8 mouse cellular contexts compared by ENCODE assay signal in the genomic region with DNA sequence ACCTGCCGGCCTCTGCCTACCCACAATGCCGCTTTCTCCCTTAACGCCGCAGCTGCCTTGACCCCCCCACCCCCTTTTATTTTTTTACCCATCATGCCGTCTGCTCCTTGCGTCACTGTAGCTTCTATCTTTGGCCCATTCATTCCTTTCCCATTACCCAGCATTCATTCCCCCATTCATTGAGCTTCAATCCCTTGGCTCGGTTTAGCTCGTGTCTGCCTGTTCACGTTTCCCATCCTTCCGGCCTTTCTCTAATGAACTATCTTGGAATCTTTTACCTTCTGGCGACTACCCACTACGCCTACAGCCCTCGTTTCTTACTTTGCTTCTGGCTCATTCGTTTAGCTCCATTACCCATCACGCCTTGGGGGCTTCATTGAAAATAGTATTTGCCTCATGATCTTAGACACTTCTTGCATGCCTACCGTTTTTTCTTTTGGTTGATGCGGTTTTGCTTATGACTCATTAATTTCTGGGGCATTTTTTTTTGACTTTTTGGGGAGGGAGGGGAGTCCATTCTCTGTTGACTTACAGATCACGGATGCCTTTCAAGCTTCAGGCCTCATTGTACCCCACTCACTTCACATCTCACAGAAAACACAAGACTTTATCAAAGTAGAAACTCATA. TPM values are rescaled to one million over a fixed set of nuclear protein-coding genes. Genes with fewer than 3 reads are reported as not detected.
DNase-seq lines count a peak whose midpoint lies in the region; ATAC-seq and TF ChIP-seq lines count a peak whose summit lies in the region.

No protein-coding gene starts in this region.

- intact Hi-C loops in heart, postnatal 14 days (cut with DNase I) = loop anchor here (1.0 to 2.0 kb wide), 2 partner anchors 29 to 33 kb away; no protein-coding TSS in a partner anchor

- in situ Hi-C loops in ES-E14 (cut with MboI; ENCODE audit: low sequenced_read_pairs in 2 of 2, unreplicated experiment in 2 of 2) = no loop called here

- H3K4me2 ChIP-seq in heart, embryonic 14.5 days (ENCODE audit: low read length) = peak overlapping the region; percentile 77

- H3K4me3 ChIP-seq in heart, embryonic 14.5 days (ENCODE audit: control insufficient read depth in 1 of 2, insufficient read depth in 1 of 2, low read depth in 1 of 2, low read length in 2 of 2) = peak overlapping the region; percentile 33 to 44
- peak overlapping the region; percentile 62 to 81 for H3K4me3 ChIP-seq in ES-E14 (ENCODE audit: insufficient read depth in 1 of 2, low read depth in 1 of 2, low read length in 2 of 2, poor library complexity in 1 of 2, severe bottlenecking in 1 of 2)
- peak overlapping the region; percentile 100 for H3K4me3 ChIP-seq in hindbrain, embryonic 10.5 days
- peak overlapping the region; percentile 100 for H3K4me3 ChIP-seq in midbrain, embryonic 10.5 days

- no peaks in the 10 kb centered on the region for H3K27me3 ChIP-seq in heart, embryonic 14.5 days (ENCODE audit: control insufficient read depth, insufficient read depth, low read length)
- H3K27me3 ChIP-seq in hindbrain, embryonic 10.5 days (ENCODE audit: insufficient read depth, poor library complexity, severe bottlenecking) = no peaks in the 10 kb centered on the region
- no peaks in the 10 kb centered on the region for H3K27me3 ChIP-seq in midbrain, embryonic 10.5 days (ENCODE audit: low read depth, poor library complexity, severe bottlenecking)

- peaks cover 3 to 19% of the 10 kb centered on the region in 2 experiments for H3K4me1 ChIP-seq in heart, embryonic 14.5 days (ENCODE audit: control insufficient read depth in 2 of 2, insufficient read depth in 2 of 2, low read length in 2 of 2)
- H3K4me1 ChIP-seq in ES-E14 (ENCODE audit: control insufficient read depth in 2 of 2, insufficient read depth in 2 of 2, low read length in 2 of 2, poor library complexity in 1 of 2) = peaks cover 0 to 15% of the 10 kb centered on the region in 2 experiments; a peak in 1 of 4 replicates
- peaks cover 23% of the 10 kb centered on the region for H3K4me1 ChIP-seq in hindbrain, embryonic 10.5 days (replicated peaks)
- peaks cover 25% of the 10 kb centered on the region for H3K4me1 ChIP-seq in midbrain, embryonic 10.5 days

- H3K36me3 ChIP-seq in heart, embryonic 14.5 days (ENCODE audit: control insufficient read depth, insufficient read depth, low read length) = peaks cover 68% of the 10 kb centered on the region
- peaks cover 41% of the 10 kb centered on the region for H3K36me3 ChIP-seq in ES-E14 (ENCODE audit: control insufficient read depth, insufficient read depth, low read length, poor library complexity, severe bottlenecking)
- H3K36me3 ChIP-seq in hindbrain, embryonic 10.5 days = peaks cover 65% of the 10 kb centered on the region
- peaks cover 58% of the 10 kb centered on the region for H3K36me3 ChIP-seq in midbrain, embryonic 10.5 days

- no peak for DNase-seq in heart, postnatal 14 days
- no peak for DNase-seq in ES-E14 (ENCODE audit: low read depth, low spot score)
- DNase-seq in hindbrain, embryonic 10.5 days (ENCODE audit: low spot score) = no peak
- DNase-seq in midbrain, embryonic 10.5 days (ENCODE audit: low spot score) = no peak
- no peak for DNase-seq in embryo, embryonic 9.5 days (ENCODE audit: extremely low spot score)
- DNase-seq in adrenal gland, postnatal 14 days = no peak
- no peak for DNase-seq in kidney, postnatal 10 days

- no peak for ATAC-seq in heart, embryonic 14.5 days (ENCODE audit: insufficient number of reproducible peaks, insufficient read depth, low FRiP score, low read depth)

- WGBS in heart, embryonic 14.5 days = 6% methylated on average over 18 of the region's 18 CpGs
- 7% methylated on average over 18 of the region's 18 CpGs for WGBS in hindbrain, embryonic 10.5 days
- 5% methylated on average over 18 of the region's 18 CpGs for WGBS in midbrain, embryonic 10.5 days

- H3K27ac ChIP-seq in heart, embryonic 14.5 days (replicated peaks in 1 of 2; ENCODE audit: control insufficient read depth in 1 of 2, insufficient read depth in 1 of 2, low read depth in 2 of 2, low read length in 2 of 2) = peak overlapping the region; percentile 60 to 75
- peak overlapping the region; percentile 83; the same call in 1 of the 2 replicates for H3K27ac ChIP-seq in ES-E14 (ENCODE audit: insufficient read depth, low read depth, low read length, poor library complexity, severe bottlenecking)
- H3K27ac ChIP-seq in hindbrain, embryonic 10.5 days = peak overlapping the region; percentile 87
- peak overlapping the region; percentile 89 for H3K27ac ChIP-seq in midbrain, embryonic 10.5 days (replicated peaks)

- peak overlapping the region; percentile 45 for H3K9ac ChIP-seq in heart, embryonic 14.5 days (ENCODE audit: low read length)
- H3K9ac ChIP-seq in ES-E14 (ENCODE audit: insufficient read depth, low read depth, low read length, poor library complexity, severe bottlenecking) = peak overlapping the region; percentile 82

- H3K9me3 ChIP-seq in heart, embryonic 14.5 days (ENCODE audit: control insufficient read depth, low read length) = peaks cover 8% of the 10 kb centered on the region
- no peaks in the 10 kb centered on the region for H3K9me3 ChIP-seq in ES-E14 (ENCODE audit: control insufficient read depth, insufficient read depth, low read depth, low read length)
- peaks cover 9% of the 10 kb centered on the region for H3K9me3 ChIP-seq in hindbrain, embryonic 10.5 days
- H3K9me3 ChIP-seq in midbrain, embryonic 10.5 days (replicated peaks) = peaks cover 9% of the 10 kb centered on the region

TF ChIP-seq in ES-E14, 5 proteins besides CTCF, POLR2A, EP300 and RAD21:
- TF ChIP-seq ZNF384 (IDR thresholded peaks at IDR 0.05; ENCODE audit: low read depth, low read length) = no peak
- TF ChIP-seq CHD2 (IDR thresholded peaks at IDR 0.05; ENCODE audit: low read depth, low read length) = no peak; the same call in 1 of the 2 replicates
- peak; percentile 19; the same call in 1 of the 2 replicates for TF ChIP-seq HCFC1 (IDR thresholded peaks at IDR 0.05; ENCODE audit: borderline replicate concordance, insufficient read depth, low read length)
- TF ChIP-seq ZC3H11A (IDR thresholded peaks at IDR 0.05; ENCODE audit: borderline replicate concordance, low read depth, low read length) = no peak
- no peak for TF ChIP-seq MAFK (IDR thresholded peaks at IDR 0.05; ENCODE audit: insufficient read depth, low read depth, low read length)

RNA-seq across cellular contexts. Expression of a gene that starts 0.9 kb away (rescaled TPM):
- polyA plus RNA-seq in heart, embryonic 14.5 days (2014; fragmentation: Nextera tagmentation; extraction: Ambion mirVana) = 130 and 135 TPM in 2 replicates
- total RNA-seq in heart, postnatal 14 days (2021) = 100 to 1,000 TPM; 107 to 120 TPM
- 342 and 366 TPM in 2 replicates for total RNA-seq in ES-E14 (2012; rRNA removed)
- polyA plus RNA-seq in hindbrain, embryonic 10.5 days (2016; fragmentation: Nextera tagmentation; extraction: Ambion mirVana) = 209 and 211 TPM in 2 replicates
- polyA plus RNA-seq in midbrain, embryonic 10.5 days (2016; fragmentation: Nextera tagmentation; extraction: Ambion mirVana) = 189 and 210 TPM in 2 replicates
- 136 and 145 TPM in 2 replicates for total RNA-seq in adrenal gland, postnatal 14 days (2021)

RNA-seq across cellular contexts. Expression of a gene that starts 17.2 kb away (rescaled TPM):
- 644 and 695 TPM in 2 replicates for polyA plus RNA-seq in heart, embryonic 14.5 days (2014; fragmentation: Nextera tagmentation; extraction: Ambion mirVana)
- 100 to 1,000 TPM; 243 to 352 TPM for total RNA-seq in heart, postnatal 14 days (2021)
- total RNA-seq in ES-E14 (2012; rRNA removed) = 683 and 2,144 TPM in 2 replicates
- polyA plus RNA-seq in hindbrain, embryonic 10.5 days (2016; fragmentation: Nextera tagmentation; extraction: Ambion mirVana) = 179 and 230 TPM in 2 replicates
- polyA plus RNA-seq in midbrain, embryonic 10.5 days (2016; fragmentation: Nextera tagmentation; extraction: Ambion mirVana) = 166 and 199 TPM in 2 replicates
- 972 and 3,675 TPM in 2 replicates for total RNA-seq in adrenal gland, postnatal 14 days (2021)

RNA-seq across cellular contexts. Expression of a gene that starts 23.7 kb away (rescaled TPM):
- polyA plus RNA-seq in heart, embryonic 14.5 days (2014; fragmentation: Nextera tagmentation; extraction: Ambion mirVana) = 14.3 and 14.6 TPM in 2 replicates
- total RNA-seq in heart, postnatal 14 days (2021) = 1 to 10 TPM; 2.2 to 8.9 TPM
- 72.3 and 106 TPM in 2 replicates for total RNA-seq in ES-E14 (2012; rRNA removed)
- polyA plus RNA-seq in hindbrain, embryonic 10.5 days (2016; fragmentation: Nextera tagmentation; extraction: Ambion mirVana) = 2.2 and 2.3 TPM in 2 replicates
- polyA plus RNA-seq in midbrain, embryonic 10.5 days (2016; fragmentation: Nextera tagmentation; extraction: Ambion mirVana) = 1.7 and 1.9 TPM in 2 replicates
- total RNA-seq in adrenal gland, postnatal 14 days (2021) = 845 and 1,967 TPM in 2 replicates

RNA-seq across cellular contexts. Expression of a gene that starts 34.1 kb away (rescaled TPM):
- 63.4 and 68.4 TPM in 2 replicates for polyA plus RNA-seq in heart, embryonic 14.5 days (2014; fragmentation: Nextera tagmentation; extraction: Ambion mirVana)
- 10 to 100 TPM; 37.2 to 39.7 TPM for total RNA-seq in heart, postnatal 14 days (2021)
- 241 and 392 TPM in 2 replicates for total RNA-seq in ES-E14 (2012; rRNA removed)
- 89.0 and 99.8 TPM in 2 replicates for polyA plus RNA-seq in hindbrain, embryonic 10.5 days (2016; fragmentation: Nextera tagmentation; extraction: Ambion mirVana)
- polyA plus RNA-seq in midbrain, embryonic 10.5 days (2016; fragmentation: Nextera tagmentation; extraction: Ambion mirVana) = 76.4 and 88.7 TPM in 2 replicates
- 90.1 and 94.7 TPM in 2 replicates for total RNA-seq in adrenal gland, postnatal 14 days (2021)

RNA-seq across cellular contexts. Expression of a gene that starts 34.9 kb away (rescaled TPM):
- 0.31 TPM in 1 of 2 replicates, not detected in the other for polyA plus RNA-seq in heart, embryonic 14.5 days (2014; fragmentation: Nextera tagmentation; extraction: Ambion mirVana)
- total RNA-seq in heart, postnatal 14 days (2021) = not detected
- total RNA-seq in ES-E14 (2012; rRNA removed) = 0.27 and 0.48 TPM in 2 replicates
- not detected in 2 replicates for polyA plus RNA-seq in hindbrain, embryonic 10.5 days (2016; fragmentation: Nextera tagmentation; extraction: Ambion mirVana)
- not detected in 2 replicates for polyA plus RNA-seq in midbrain, embryonic 10.5 days (2016; fragmentation: Nextera tagmentation; extraction: Ambion mirVana)
- total RNA-seq in adrenal gland, postnatal 14 days (2021) = 72.2 and 240 TPM in 2 replicates

Comparison
In these comparisons a context has a peak if more than half of its experiments do, and no peak if none do; other contexts are left out.
1. H3K4me3 ChIP-seq: peak in every context shown above with its lines; median percentile 100 in hindbrain, embryonic 10.5 days; 100 in midbrain, embryonic 10.5 days; 72 in ES-E14; 38 in heart, embryonic 14.5 days.